Mouse (Mus musculus) CH12.LX (cell line): ENCODE results near the gene Tspan5. TPM values are rescaled to one million over a fixed set of nuclear protein-coding genes. Genes with fewer than 3 reads are reported as not detected.

Source experiments
- DNase-seq: peaks from one replicate; pipeline ENCODE4 v3.0.0-alpha.2; 2013; ENCODE audit errors: extremely low read depth
- H3K27ac ChIP-seq: 2 replicates; pipeline ENCODE4 v1.5.1; 2012; ENCODE audit warnings: low read depth, mild to moderate bottlenecking, control low read depth, moderate library complexity; ENCODE audit not compliant: insufficient read depth
- H3K27me3 ChIP-seq: replicated peaks from 2 replicates; pipeline ENCODE3; 2012; ENCODE audit warnings: inconsistent platforms
- H3K36me3 ChIP-seq, 2 experiments: replicated peaks in 1 of 2; 2 replicates each; pipeline versions ENCODE3 to v1.6.1; 2012; ENCODE audit warnings: inconsistent platforms in 1 of 2, low read length in 1 of 2, mild to moderate bottlenecking in 1 of 2, mixed read lengths in 1 of 2, moderate library complexity in 1 of 2; ENCODE audit not compliant: control insufficient read depth in 1 of 2, insufficient read depth in 1 of 2
- H3K4me1 ChIP-seq, 2 experiments: 2 replicates each; pipeline ENCODE4 v1.6.1; 2012; ENCODE audit warnings: inconsistent platforms in 1 of 2, moderate library complexity in 1 of 2; ENCODE audit not compliant: insufficient read depth in 2 of 2, control insufficient read depth in 1 of 2
- H3K4me2 ChIP-seq: 2 replicates; pipeline ENCODE4 v1.6.1; 2012; ENCODE audit warnings: low read depth, mild to moderate bottlenecking, control low read depth; ENCODE audit not compliant: poor library complexity, insufficient read depth, severe bottlenecking
- H3K4me3 ChIP-seq, 3 experiments: fragments of 150-350 bp in 1 of 3; sonication (generic) in 1 of 3; replicated peaks in 1 of 3; 2 replicates each; pipeline versions ENCODE3 to v1.5.1; 2011 to 2012; ENCODE audit warnings: low read depth in 2 of 3, low read length in 2 of 3, mild to moderate bottlenecking in 2 of 3, moderate library complexity in 2 of 3, control low read depth in 1 of 3, improper control_type of control experiment in 1 of 3, inconsistent platforms in 1 of 3, mixed read lengths in 1 of 3; ENCODE audit not compliant: poor library complexity in 1 of 3
- H3K79me2 ChIP-seq: replicated peaks from 2 replicates; pipeline ENCODE4 v1.6.1; 2012; ENCODE audit warnings: mild to moderate bottlenecking, moderate library complexity; ENCODE audit not compliant: control insufficient read depth, poor library complexity, insufficient read depth, severe bottlenecking; ENCODE audit errors: extremely low read depth
- H3K9ac ChIP-seq: 2 replicates; pipeline ENCODE4 v1.6.1; 2012; ENCODE audit warnings: low read depth, mild to moderate bottlenecking, control low read depth, moderate library complexity; ENCODE audit not compliant: insufficient read depth
- H3K9me3 ChIP-seq: replicated peaks from 2 replicates; pipeline ENCODE3; 2012; ENCODE audit warnings: low read length, inconsistent platforms, mixed read lengths
- BHLHE40 ChIP-seq: IDR thresholded peaks from 2 replicates; pipeline ENCODE4 v1.6.1; 2011; ENCODE audit warnings: mild to moderate bottlenecking, low read depth, low read length, improper control_type of control experiment
- CTCF ChIP-seq, 2 experiments: IDR thresholded peaks in 1 of 2; conservative IDR thresholded peaks in 1 of 2; 2 replicates each; pipeline ENCODE4 v1.5.1; 2011 to 2012; ENCODE audit warnings: low read depth in 2 of 2, low read length in 2 of 2, improper control_type of control experiment in 1 of 2, inconsistent platforms in 1 of 2, mild to moderate bottlenecking in 1 of 2, moderate library complexity in 1 of 2
- E2F4 ChIP-seq: IDR thresholded peaks from 2 replicates; pipeline ENCODE4 v1.6.1; 2011; ENCODE audit warnings: low read depth, low read length, improper control_type of control experiment; ENCODE audit not compliant: insufficient replicate concordance
- ETS1 ChIP-seq: conservative IDR thresholded peaks from 2 replicates; pipeline ENCODE4 v1.6.1; 2012; ENCODE audit warnings: low read depth, mild to moderate bottlenecking, inconsistent platforms, low read length, improper control_type of control experiment, moderate library complexity
- MAZ ChIP-seq: IDR thresholded peaks from 2 replicates; pipeline ENCODE4 v1.6.1; 2012; ENCODE audit warnings: low read depth, mild to moderate bottlenecking, inconsistent platforms, low read length, improper control_type of control experiment, moderate library complexity
- MEF2A ChIP-seq: IDR thresholded peaks from 2 replicates; pipeline ENCODE4 v1.6.1; 2014; ENCODE audit warnings: low read depth, mild to moderate bottlenecking, inconsistent platforms, low read length, improper control_type of control experiment, borderline replicate concordance
- MYC ChIP-seq: IDR thresholded peaks from 2 replicates; pipeline ENCODE4 v1.6.1; 2011; ENCODE audit warnings: low read depth, mild to moderate bottlenecking, improper control_type of control experiment, low read length
- NRF1 ChIP-seq: IDR thresholded peaks from 2 replicates; pipeline ENCODE4 v1.6.1; 2014; ENCODE audit warnings: low read depth, mild to moderate bottlenecking, inconsistent platforms, low read length, improper control_type of control experiment, moderate library complexity
- POLR2AphosphoS2 ChIP-seq: IDR thresholded peaks from 2 replicates; pipeline ENCODE4 v1.6.1; 2011; ENCODE audit warnings: low read depth, low read length, improper control_type of control experiment
- RAD21 ChIP-seq: IDR thresholded peaks from 2 replicates; pipeline ENCODE4 v1.6.1; 2011; ENCODE audit warnings: low read depth, mild to moderate bottlenecking, low read length, improper control_type of control experiment, moderate library complexity
- SIN3A ChIP-seq: IDR thresholded peaks from 2 replicates; pipeline ENCODE4 v1.6.1; 2012; ENCODE audit warnings: low read length, improper control_type of control experiment, inconsistent platforms
- TCF12 ChIP-seq: IDR thresholded peaks from 2 replicates; pipeline ENCODE4 v1.6.1; 2014; ENCODE audit warnings: low read depth, mild to moderate bottlenecking, inconsistent platforms, low read length, improper control_type of control experiment
- USF1 ChIP-seq: IDR thresholded peaks from 2 replicates; pipeline ENCODE4 v1.6.1; 2014; ENCODE audit warnings: low read depth, mild to moderate bottlenecking, inconsistent platforms, low read length, improper control_type of control experiment
- USF2 ChIP-seq: conservative IDR thresholded peaks from 2 replicates; pipeline ENCODE4 v1.6.1; 2011; ENCODE audit warnings: low read depth, low read length, improper control_type of control experiment
- ZC3H11A ChIP-seq: IDR thresholded peaks from 2 replicates; pipeline ENCODE4 v1.6.1; 2012; ENCODE audit warnings: low read depth, mild to moderate bottlenecking, inconsistent platforms, low read length, improper control_type of control experiment
- ZNF384 ChIP-seq: IDR thresholded peaks from 2 replicates; pipeline ENCODE4 v1.6.1; 2012; ENCODE audit warnings: low read depth, low read length, improper control_type of control experiment, inconsistent platforms
- dilution Hi-C: fragments of 300-500 bp; cut with MboI; formaldehyde crosslinking; loops from 2 replicates; pipeline ENCODE4 v1.14.3; 2020; ENCODE audit warnings: low sequenced_read_pairs; ENCODE audit not compliant: extremely low pct_unique_long_range_greater_than_20kb, extremely low pct_ligation_motif_present
- in situ Hi-C: fragments of 300-500 bp; cut with MboI; formaldehyde crosslinking; loops from 3 replicates; pipeline ENCODE4 v1.14.3; 2019; ENCODE audit warnings: low sequenced_read_pairs, low pct_ligation_motif_present, low pct_unique_long_range_greater_than_20kb, mixed read lengths
- polyA plus RNA-seq: library from polyadenylated mRNA; unstranded; fragments of >175 nt; gene quantifications from 2 replicates; pipeline ENCODE4 v1.2.1, GENCODE M21; 2012; ENCODE audit warnings: low read depth; ENCODE audit not compliant: insufficient read length
- total RNA-seq, 2 experiments: library from RNA; depleted of rRNA; stranded (reverse); fragments of 300-350 nt in 1 of 2; fragments of >200 nt in 1 of 2; gene quantifications; 2 replicates each; pipeline ENCODE4 v1.2.3; 2012 to 2014

Tspan5 gene
- total and polyA plus RNA-seq, 3 experiments: 17.2 to 43.1 (median 25.9) TPM

- TF ChIP-seq ETS1: no peak
- TF ChIP-seq ZNF384: no peak
- TF ChIP-seq BHLHE40: no peak
- no peak for TF ChIP-seq ZC3H11A
- TF ChIP-seq RAD21: no peak
- TF ChIP-seq E2F4: no peak
- TF ChIP-seq USF1: no peak
- TF ChIP-seq MEF2A: no peak
- TF ChIP-seq MAZ: no peak
- no peak for TF ChIP-seq USF2
- TF ChIP-seq TCF12: no peak
- TF ChIP-seq SIN3A: no peak
- TF ChIP-seq NRF1: no peak
- no peak for TF ChIP-seq POLR2AphosphoS2
- TF ChIP-seq, all 38 proteins: peak for 0
- Histone ChIP-seq H3K27me3 (no peaks in the 10 kb centered on the region), H3K79me2 (no peaks in the 10 kb centered on the region), H3K9me3 (no peaks in the 10 kb centered on the region), H3K9ac (no peak overlapping the region), H3K36me3 (peaks cover 0 to 14% of the 10 kb centered on the region in 2 experiments), H3K4me2 (no peak overlapping the region), H3K4me3 (no peak overlapping the region), H3K4me1 (peaks cover 0 to 24% of the 10 kb centered on the region in 2 experiments; a peak in 2 of 4 replicates), H3K27ac (no peak overlapping the region)
- DNase-seq: no peak
- dilution Hi-C loops (no loop called here), in situ Hi-C loops (no loop called here)
These were observed 32.0 kb downstream of the Tspan5 start for GRCm38 (mm10) chr3:138773871-138774606.

- peaks cover 0 to 28% of the 10 kb centered on the region in 2 experiments; a peak in 2 of 4 replicates for H3K4me1 ChIP-seq
- H3K79me2 ChIP-seq: no peaks in the 10 kb centered on the region
- no peak for TF ChIP-seq MYC
- TF ChIP-seq CTCF (conservative IDR thresholded peaks at IDR 0.05 in 1 of 2, IDR thresholded peaks at IDR 0.05 in 1 of 2; ENCODE audit: low read depth in 2 of 2, low read length in 2 of 2): no peak
- no peak overlapping the region for H3K27ac ChIP-seq
- H3K9me3 ChIP-seq: no peaks in the 10 kb centered on the region
- peaks cover 0 to 17% of the 10 kb centered on the region in 2 experiments for H3K36me3 ChIP-seq
- no peak overlapping the region for H3K4me3 ChIP-seq
- dilution Hi-C loops: no loop called here
- no peak overlapping the region for H3K9ac ChIP-seq
- H3K4me2 ChIP-seq: no peak overlapping the region
- no peak for DNase-seq
- H3K27me3 ChIP-seq: no peaks in the 10 kb centered on the region
- in situ Hi-C loops: no loop called here
These were observed 32.6 kb downstream of the Tspan5 start for GRCm38 (mm10) chr3:138774607-138774943.
